Mouse (Mus musculus) cerebellum, postnatal 14 days (tissue): ENCODE measurements at regions not wholly inside any gene's neighbourhood (a gene's known extent, or its start where the extent isn't known, plus 50 kb on each side); places are given as distances from the start of the nearest gene placed in this dataset.
A peak's percentile ranks its signal among the peaks of the same experiment; 100 is the strongest.

Experiments
- DNase-seq, 2 experiments: peaks; one replicate each; pipeline ENCODE4 v3.0.0; 2021; ENCODE audit warnings: mixed read lengths in 2 of 2

DNA sequence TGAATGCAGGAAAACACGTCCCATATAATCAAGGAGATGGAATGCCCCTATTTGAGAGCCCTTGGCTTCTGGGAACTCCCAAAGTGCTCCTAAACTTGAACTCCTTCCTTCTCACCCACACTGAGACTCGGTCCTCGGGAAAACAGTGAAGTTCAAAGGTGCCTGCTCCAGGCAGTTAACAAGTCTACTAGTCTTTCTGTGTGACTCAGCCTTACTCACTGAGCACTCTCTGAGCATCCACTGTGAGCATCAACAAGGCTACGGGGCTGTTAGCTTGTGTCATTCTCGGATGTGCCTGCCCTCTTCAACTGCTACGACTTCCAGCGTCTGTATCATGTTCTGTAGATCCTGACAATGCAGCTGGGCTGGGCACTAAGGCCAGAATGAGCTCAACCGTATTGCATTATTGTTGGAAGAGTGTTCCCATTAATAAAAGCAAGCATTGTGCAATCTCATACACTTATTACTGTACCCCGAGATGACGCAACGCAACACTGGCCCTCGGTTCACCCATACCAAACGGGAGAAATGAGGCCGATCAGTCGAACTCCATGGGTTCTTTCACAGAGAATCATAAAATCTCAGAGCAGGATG, 96.1 kb upstream of the Egr2 start:
- no peak for DNase-seq

DNA sequence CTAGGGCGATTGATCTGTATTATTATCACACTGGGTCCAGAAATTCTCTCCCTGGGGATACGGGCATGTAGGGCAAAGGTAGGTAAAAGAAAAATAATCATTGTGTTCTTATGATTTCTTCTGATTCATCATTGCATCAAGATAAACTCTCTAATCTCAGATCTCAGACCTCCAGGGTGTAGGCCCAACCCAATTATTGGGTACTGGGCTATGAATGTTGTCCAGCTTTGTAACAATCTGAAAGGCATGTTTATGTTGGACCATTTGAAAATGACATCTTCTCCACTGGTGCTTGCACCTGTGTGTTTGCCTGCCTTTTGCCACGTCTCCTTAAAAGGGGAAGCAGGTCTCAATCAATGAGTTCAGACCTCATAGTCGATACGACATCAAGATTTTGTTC, 95.4 kb upstream of the Egr2 start:
- DNase-seq: no peak

DNA sequence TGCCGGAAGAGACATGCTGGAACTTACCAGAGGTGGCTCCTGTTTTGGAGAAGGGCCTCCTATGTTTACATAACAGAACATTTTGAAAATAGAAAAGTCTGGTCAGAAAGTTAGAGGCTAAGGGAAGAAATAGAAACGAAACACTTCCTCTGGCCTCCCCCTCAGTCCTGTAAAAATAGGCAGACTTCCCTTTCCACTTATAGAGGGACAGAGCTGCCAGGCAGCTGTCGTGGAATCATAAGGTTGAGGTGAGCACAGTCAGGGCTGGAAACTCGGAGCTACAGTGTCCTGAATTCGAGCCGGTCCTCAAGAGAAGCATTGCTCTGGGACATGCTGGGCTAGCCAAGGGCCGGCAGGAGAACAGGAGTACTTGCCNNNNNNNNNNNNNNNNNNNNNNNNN, 94.0 kb upstream of the Egr2 start:
- DNase-seq: no peak

DNA sequence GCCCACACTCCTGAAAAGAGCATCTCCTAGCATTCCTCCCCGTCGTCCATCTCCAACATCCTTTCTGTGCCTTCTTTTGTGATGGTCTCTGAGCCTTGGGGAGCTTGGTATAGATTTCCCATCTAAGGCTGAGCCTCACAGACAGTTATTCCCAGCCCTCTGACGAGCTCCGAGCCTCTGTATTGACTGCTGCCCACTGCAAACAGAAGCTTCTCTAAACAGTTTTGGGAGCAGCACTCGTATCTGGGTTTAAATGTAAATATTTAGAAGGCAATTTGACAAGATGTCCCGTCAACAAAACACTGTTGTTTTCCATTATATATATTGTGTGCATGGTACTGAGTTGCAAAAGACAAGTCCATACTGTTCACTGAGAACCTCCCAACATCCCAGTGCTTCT, 86.4 kb upstream of the Egr2 start:
- no peak for DNase-seq

DNA sequence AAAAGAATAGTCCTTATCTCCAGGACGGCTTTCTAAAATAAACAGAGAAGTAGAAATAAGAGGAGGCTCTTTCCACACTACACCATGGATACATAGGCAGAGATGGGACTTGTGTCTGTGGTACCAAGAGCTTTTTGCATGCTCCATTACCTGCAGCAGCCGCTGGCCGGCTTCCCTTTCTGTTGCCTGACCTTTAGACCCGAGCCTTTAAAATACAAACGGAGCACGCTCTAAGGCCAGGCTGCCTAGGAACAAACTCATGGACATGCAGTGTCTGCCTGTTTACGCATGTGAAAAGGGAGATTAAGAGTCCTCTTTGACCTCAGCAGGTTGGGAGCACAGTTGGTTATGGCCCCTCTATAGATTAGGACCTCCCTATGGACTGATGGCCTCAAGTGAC, 81.1 kb upstream of the Egr2 start:
- DNase-seq: no peak

DNA sequence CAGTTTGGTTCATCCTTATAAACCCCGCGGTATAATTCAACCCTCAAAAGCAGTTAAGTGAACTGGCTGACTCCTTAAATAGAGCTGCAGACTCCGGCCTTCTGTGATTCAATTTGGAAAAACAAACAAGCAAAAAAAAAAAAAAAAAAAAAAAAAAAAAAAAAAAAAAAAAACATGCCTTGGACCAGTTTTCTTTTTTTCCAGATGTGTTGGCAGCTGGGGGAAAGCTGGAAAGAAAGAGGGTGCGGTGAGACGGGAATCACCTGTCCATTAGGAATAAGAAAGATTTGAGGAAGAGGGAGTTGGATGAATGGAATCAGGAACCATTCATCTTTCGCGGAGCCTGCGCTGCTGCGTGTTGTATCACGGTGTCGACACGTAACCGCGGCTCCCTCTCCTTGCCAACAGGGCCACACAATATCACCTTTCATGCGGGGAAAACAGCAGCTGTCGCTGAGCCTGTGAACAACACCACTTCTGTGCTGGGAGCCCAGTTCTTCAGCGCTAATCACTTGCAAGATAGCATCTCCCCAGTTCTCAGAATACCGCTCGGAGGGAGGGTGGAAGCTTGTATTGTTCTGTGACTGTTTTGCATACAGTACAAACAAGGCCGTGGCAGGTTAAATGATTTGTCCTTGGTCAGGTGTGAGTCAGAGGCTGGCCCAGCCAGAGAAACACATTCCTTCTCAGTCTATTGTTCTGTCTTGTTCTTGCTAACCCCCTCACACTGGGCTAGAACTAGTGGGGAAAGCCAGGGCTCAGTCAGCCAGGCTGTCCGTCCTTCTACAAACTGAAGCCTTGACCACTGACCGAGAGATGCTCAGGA, 76.6 kb upstream of the Egr2 start:
- no peak for DNase-seq

DNA sequence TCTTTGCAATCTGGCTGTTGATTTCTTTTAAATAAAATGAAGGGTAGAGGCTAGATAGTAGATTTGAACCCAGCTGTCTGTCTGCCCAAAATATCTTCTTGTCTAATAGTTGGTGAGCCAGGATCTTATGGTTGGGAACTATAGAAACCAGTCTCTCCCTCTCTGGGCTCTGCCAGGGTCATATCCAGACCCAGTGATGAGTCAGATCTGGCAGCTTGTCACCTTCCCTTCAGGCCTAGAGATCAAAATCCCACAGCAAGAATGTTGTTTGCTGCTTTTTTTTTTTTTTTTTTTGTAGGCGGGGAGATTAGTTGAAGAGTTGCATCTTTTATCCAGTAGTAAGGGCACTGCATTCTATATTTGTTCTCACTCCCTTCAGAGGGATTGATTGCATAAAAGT, 74.0 kb upstream of the Egr2 start:
- DNase-seq: no peak

DNA sequence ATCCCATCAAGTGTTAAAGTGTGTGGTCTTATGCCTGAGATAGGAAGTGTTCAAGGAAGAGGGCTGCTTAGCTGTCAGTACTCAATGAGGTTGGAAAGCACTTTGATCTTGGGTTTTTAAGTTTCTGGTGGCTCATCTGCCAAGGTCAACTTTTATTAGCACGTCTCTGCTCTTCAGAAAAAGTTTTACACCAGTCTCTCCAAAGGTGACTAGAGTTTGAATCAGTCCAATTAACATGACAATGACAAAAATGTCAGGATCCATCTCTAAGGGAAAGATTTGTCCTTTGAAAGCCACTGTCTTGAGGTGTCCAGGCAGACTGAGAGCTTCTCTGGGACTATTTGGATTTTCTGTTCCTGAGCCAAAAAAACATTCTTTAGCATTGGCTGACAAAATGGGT, 73.4 kb upstream of the Egr2 start:
- DNase-seq: no peak

DNA sequence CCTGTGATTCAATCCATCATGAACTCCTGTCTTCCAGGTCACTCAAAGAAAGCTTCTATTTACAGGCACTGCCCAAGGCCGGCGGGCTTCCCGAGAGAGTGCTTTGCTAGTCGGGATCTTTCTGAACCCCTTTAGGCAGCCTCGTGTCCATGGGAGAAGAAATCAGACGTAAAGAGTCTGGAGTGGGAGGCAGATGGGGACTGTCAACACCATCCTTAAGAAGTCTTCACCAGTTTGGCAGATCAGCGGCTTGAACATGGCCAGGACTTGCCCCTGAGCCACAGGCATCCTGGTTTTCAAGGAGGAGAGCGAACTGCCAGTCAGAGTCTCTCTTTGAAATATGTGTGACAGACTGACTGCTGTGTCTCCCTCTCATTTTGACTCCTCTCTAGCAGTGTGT, 66.6 kb upstream of the Egr2 start:
- peak in 1 of 2 experiments; percentile 5 for DNase-seq

DNA sequence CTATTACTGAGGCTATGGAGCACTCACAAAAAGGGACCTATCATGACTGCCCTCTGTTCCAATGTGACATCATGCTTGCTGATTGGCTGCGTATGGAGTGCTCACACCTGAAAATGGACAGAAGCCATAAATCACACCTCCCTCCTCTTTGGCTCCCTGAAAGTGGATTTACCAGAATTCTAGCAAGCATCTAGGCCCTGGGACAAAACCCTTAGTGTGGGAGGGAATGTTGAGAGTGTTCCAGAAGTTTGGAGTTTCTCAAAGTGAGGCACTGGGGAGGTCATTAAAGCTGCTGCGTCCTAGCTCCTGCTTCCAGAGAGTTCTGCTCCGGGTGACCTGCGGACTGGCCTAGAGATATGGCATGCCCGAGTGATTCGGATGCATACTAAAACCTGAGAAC, 62.3 kb upstream of the Egr2 start:
- no peak for DNase-seq

DNA sequence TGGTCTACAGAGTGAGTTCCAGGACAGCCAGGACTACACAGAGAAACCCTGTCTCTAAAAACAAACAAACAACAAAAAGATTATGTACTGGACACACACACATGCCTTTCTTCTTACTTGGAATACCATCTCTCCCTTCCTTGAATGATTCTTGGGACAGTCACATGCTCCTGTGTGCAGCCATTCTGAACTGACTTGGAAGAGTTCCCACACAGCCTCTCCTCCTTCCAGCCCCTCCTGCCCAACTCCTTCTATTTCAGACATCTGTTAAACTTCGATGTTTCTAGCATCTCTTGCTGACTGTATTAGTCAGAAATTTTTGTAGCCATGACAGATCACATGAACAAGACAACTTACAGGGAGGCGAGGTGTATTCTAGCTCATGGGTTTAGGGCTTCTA, 60.9 kb upstream of the Egr2 start:
- no peak for DNase-seq

DNA sequence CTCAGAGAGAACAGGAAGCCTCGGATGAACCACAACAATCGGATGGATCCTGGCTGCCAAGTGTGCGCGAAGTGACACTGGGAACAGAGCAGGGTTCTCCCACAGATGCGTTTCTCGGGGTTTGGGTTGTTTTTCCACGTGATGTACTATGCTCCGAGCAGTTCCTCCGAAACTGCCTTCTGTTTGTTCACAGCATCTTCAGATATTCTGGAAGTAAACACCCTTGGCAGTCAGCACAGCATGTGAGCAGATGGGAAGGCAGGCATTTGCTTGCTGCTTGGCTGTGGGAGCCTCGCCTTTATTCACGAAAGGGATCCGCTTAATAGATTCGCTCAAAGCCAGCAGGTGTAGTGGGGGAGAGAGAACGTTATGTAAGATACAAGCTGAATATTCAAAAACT, 53.0 kb upstream of the Egr2 start:
- peak; percentile 42 to 57 for DNase-seq

DNA sequence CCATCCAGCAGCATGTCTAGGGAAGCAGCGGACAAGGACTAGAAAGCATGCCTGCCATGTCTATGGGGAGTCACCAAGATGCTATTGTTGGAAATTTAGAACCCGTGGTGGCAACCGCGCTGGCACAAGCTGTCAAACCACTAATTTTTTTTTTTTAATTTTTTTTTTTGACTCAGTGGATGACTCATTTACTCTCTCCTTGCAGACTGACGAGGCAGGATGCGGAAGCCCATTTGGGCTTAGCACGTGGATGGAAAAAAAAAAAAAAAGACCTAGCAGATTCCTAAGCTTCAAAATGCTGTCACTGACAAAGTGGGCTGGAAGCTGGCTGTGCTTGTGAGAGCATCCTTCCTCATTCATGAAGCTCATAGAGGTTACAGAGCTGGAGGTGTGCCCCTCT, 51.9 kb upstream of the Egr2 start:
- DNase-seq: no peak

DNA sequence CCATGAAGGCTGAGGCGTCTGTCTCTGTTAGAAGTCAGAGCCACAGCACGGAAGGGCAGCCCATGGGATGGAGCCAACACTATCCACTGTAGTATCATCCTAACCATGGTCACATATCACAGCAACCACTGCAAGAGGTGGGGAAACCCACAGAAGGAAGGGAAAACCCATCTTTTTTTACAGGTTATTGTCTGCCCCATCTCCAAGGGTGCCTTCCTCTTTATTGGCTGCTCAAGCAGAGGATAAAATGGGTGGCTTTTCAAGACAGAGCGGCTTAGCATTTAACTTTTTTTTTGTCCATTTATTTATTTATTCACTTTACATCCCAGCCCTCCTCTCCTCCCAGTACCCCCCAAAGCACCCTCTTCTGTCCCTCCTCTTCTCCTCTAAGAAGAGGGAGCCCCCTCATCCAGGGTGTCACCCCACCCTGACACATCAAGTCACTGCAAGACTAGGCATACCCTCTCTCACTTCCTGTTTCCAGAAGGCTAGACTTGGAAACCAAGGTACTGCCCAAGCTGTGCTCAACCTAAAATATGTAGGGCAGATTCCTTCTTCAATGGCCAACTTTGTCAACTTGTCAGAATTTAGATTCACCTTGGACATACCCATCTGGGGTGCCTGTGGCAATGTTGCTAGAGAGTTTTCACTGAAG, 51.1 kb upstream of the Egr2 start:
- no peak for DNase-seq
